Mouse (Mus musculus) heart, adult 9 months (tissue): ENCODE data around the gene Notch4.

ENCODE experiments used
- DNase-seq, 2 experiments: peaks; one replicate each; pipeline ENCODE4 v3.0.0; 2022; ENCODE audit warnings: low spot score in 2 of 2

Notch4 gene

GRCm38 (mm10) chr17:34626773-34627092 is 62.7 kb downstream of the Notch4 start:
- no peak for DNase-seq

DNA sequence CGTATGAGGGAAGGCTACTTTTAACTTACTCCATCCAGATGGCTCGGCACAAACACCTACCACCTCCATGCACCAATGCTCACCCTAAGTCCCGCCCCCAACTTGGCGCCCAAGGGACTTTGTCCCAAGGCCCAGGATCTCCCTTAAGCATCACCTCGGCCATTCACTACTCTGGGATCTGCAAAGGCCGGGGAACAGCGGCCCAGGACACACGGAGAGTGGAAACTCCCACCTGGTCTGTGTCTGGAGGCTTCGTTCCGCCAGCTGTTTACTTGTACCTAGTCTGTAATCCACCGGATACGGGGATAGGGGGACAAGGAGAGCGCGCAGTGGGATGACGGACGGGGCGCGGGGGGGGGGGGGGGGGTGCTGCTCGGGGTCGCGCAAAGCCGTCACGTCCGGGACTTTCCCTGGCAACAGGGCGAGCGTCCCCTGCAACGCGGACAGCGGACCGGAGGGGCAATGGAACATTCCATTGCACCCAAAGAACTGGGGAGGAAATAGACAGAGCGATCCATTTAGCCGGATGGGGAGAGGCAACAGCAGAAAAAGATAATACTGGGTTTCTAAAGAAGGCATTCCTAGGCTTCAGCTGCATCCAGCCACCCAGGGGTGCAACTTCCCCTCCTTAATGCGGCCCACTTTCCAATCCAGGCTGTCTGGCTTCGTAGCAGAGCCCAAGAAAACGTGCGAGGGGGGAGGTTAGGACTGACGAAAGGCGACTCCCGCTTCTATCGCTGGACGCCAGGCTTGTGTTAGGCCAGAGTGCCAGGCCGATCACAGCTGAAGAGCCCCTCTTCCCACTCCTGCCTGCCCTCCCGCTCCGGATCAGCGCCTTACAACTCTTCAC is 63.2 kb downstream of the Notch4 start:
- peak; percentile 89 to 90 for DNase-seq

GRCm38 (mm10) chr17:34627943-34628643 is 64.0 kb downstream of the Notch4 start, which contains the start of gene Ppt2:
Gene Ppt2 (minus strand): TSS chr17:34628510.
- DNase-seq = peak in 1 of 2 experiments; percentile 54

DNA sequence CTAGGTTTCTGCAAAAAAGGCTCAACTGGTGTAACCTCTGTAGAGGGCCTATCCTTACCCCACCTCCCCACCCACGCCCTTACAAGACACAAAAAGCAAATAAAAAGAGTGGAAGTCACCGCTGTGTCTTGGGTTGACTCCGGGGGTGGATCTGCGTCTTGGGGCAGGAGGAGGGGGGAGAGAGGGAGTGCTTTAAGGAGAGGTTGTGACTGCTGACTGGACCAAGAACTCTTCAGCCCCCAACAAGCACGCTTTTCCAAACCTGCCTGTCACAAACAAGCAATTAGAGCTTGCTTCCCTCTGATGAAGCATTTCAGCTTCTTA is 64.5 kb downstream of the Notch4 start:
- DNase-seq = no peak

DNA sequence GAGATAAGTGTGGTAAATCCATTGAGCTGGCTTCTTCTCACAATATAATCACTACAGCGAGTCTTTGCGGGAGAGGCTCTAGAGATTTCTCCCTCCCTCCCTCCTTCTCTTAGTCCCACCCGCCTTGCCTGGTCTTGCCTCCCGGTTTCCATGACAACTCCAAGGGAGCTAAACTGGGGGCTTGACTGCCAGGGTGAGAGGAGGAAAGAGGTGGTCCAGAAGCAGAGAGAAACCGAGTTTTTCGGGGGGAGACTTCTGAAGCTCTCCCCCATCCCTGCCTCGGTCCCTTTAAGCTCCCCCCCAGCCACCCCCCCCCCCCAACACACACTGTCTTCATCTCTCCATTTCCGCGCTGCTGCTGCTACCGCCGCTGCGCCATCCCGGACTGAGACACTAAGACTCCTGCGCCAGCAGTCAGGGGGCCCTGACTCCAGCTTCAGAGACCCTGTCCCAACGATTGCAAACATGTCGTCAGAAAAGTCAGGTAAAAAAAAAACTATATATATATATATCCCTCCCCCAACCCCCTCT is 65.2 kb downstream of the Notch4 start, which contains the start of gene Prrt1:
TSS of gene Prrt1 (plus strand) at position 313 of the 531 bp plus-strand sequence.
- DNase-seq = no peak

GRCm38 (mm10) chr17:34629796-34630603 is 65.9 kb downstream of the Notch4 start:
- DNase-seq = no peak

- DNase-seq = no peak
Observed at GRCm38 (mm10) chr17:34630761-34631301, 66.8 kb downstream of the Notch4 start.

GRCm38 (mm10) chr17:34631647-34632046 is 67.6 kb downstream of the Notch4 start:
- no peak for DNase-seq

GRCm38 (mm10) chr17:34632261-34632691 is 68.2 kb downstream of the Notch4 start:
- peak; percentile 86 to 89 for DNase-seq

GRCm38 (mm10) chr17:34635671-34636070 is 71.6 kb downstream of the Notch4 start:
- DNase-seq = no peak

- no peak for DNase-seq
Observed at GRCm38 (mm10) chr17:34637459-34637858, 73.4 kb downstream of the Notch4 start.
